ENCODE assay signal across 17 mouse cellular contexts in genomic region chr12:77076678-77077077, GRCm38 (mm10).
"Had no signal": no experiment of that assay in that cellular context is flagged by ENCODE, and none has a peak within 500 bp of the region (broad histone marks: within the 10 kb centered on the region; RNA-seq: fewer than 3 reads in every experiment).

No protein-coding gene starts in this region.

- H3K4me3 ChIP-seq: neural tube, embryonic 12.5 days; neural tube, embryonic 13.5 days; neural tube, embryonic 15.5 days; stomach, embryonic 15.5 days had no signal

- H3K4me1 ChIP-seq: neural tube, embryonic 12.5 days; neural tube, embryonic 13.5 days; neural tube, embryonic 15.5 days; stomach, embryonic 15.5 days had no signal

- H3K27me3 ChIP-seq: neural tube, embryonic 12.5 days; neural tube, embryonic 13.5 days; neural tube, embryonic 15.5 days; stomach, embryonic 15.5 days had no signal

- H3K36me3 ChIP-seq: neural tube, embryonic 12.5 days; neural tube, embryonic 13.5 days; neural tube, embryonic 15.5 days; stomach, embryonic 15.5 days had no signal

- H3K4me2 ChIP-seq: neural tube, embryonic 12.5 days; neural tube, embryonic 13.5 days; neural tube, embryonic 15.5 days; stomach, embryonic 15.5 days had no signal

- H3K27ac ChIP-seq: neural tube, embryonic 12.5 days; neural tube, embryonic 13.5 days; neural tube, embryonic 15.5 days; stomach, embryonic 15.5 days; stomach, postnatal 0 days had no signal

- DNase-seq: retina, postnatal 1 day; right cerebral cortex, adult 18-20 months; right cerebral cortex, postnatal 14 days; right cerebral cortex, postnatal 25 days; right cerebral cortex, postnatal 4 days; spleen, adult 18-20 months; thymus, adult 18-20 months; thymus, adult 2 months; thymus, postnatal 14 days; thymus, postnatal 25 days; thymus, postnatal 36 days; thymus, postnatal 4 days had no signal

- H3K9ac ChIP-seq: neural tube, embryonic 12.5 days; neural tube, embryonic 13.5 days; neural tube, embryonic 15.5 days; stomach, embryonic 15.5 days had no signal

- H3K9me3 ChIP-seq: neural tube, embryonic 12.5 days; neural tube, embryonic 13.5 days; neural tube, embryonic 15.5 days; stomach, embryonic 15.5 days had no signal
